Mouse (Mus musculus): ENCODE results near the gene Dtx4.

DNA sequence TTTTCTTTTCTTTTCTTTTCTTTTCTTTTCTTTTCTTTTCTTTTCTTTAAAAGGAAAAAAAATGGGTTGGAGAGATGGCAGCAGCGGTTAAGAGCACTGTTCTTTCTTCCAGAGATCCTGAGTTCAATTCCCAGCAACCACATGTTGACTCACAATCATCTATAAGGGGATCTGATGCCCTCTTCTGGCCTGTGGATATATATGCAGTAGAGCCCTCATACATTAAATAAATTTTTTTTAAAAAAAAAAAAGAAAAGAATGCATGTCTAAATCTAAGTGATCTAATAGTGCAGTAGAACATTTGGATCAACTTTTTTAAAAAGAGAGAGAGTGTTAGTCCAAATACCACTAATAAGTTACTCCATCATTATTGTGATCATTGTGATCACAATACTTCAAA, 79.6 kb downstream of the Dtx4 start:
- no peak for TF ChIP-seq CTCF (IDR thresholded peaks at IDR 0.05; ENCODE audit: low read depth)
- TF ChIP-seq EP300 (IDR thresholded peaks at IDR 0.05; ENCODE audit: low read depth), result no peak
